Mouse (Mus musculus) Muller cell, postnatal 12 days (primary cell): ENCODE measurements around the gene Sema4d.

Source experiments
- DNase-seq: peaks from one replicate; pipeline ENCODE4 v3.0.0-alpha.2; 2015; ENCODE audit errors: inconsistent ontology term

Gene Sema4d

DNA sequence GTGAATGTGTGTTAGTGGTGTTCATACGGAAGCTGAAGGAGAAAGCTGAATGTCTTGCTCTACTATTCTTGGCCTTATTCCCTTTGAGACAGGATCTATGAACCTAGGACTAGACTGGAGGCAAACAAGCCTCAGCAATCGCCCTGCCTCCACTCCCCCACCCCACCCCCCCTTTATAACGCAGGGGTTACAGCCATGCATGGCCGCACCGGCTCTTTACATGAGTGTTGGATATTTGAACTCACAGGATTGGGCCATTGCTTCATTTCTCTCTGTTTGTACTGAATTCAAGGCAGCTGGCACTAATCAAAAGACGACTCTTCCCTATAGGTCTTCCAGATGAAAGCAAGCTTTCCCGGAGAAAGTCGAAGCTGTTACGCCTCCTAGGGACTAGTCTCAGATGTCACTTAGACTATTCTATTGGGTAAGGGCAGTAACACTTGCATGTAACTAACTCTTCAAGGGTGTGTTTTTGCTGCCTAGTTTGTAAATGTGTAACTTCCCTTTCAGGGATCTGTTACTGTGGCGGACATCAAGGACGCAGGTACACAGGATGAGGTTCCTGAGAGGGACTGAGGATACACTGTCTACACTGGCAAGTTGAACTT, 151.3 kb downstream of the Sema4d start:
- no peak for DNase-seq

DNA sequence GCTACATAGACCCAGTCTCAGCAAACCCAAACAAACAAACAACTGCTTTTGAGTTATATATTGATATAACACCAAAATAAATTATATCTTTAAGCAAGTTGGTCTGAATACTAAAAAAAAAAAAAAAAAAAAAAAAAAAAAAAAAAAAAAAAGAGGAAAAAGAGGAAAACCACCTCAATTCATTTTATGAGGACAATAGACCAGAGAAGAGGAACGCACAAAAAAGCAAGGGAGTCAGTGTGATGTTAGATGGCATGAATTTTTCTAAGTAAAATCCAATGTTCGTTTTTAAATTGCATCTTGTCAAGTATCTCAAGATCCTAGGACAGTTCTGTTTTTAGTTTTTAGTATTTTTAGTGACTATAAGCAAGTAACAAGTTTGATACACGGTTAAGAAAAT, 152.1 kb downstream of the Sema4d start:
- no peak for DNase-seq

DNA sequence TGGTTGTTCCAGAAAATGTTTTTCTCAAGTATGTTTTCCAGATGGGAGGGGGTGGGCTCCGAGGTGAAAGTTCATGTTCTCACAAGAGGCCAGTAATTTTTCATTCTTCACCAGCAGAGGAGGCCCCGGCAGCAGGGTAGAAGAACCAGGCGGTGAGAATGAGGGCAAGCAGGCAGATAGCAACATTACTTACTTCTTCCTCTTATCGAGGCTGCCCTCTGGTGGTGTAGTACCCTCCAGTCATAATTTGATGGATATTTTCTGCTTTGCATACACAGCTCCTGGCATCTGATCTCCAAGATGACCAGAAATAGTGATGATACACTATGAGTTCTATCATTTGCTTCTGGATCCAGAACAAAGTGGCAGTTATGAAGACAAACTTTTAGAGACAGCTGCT, 154.6 kb downstream of the Sema4d start:
- DNase-seq: no peak
